Mouse (Mus musculus): ENCODE measurements at regions not wholly inside any gene's neighbourhood (a gene's known extent, or its start where the extent isn't known, plus 50 kb on each side); places are given as distances from the start of the nearest gene placed in this dataset.

- DNase-seq (ENCODE audit: extremely low read depth, low read depth, low spot score): no peak
- no peak overlapping the region for H3K27ac ChIP-seq (replicated peaks; ENCODE audit: insufficient read depth, low read depth, low read length)
- H3K27me3 ChIP-seq (ENCODE audit: control insufficient read depth, insufficient read depth, low read length): no peaks in the 10 kb centered on the region
- TF ChIP-seq CTCF (IDR thresholded peaks at IDR 0.05; ENCODE audit: low read depth, low read length): no peak
- TF ChIP-seq POLR2A (IDR thresholded peaks at IDR 0.05; ENCODE audit: extremely low read depth, insufficient read depth, low read length): no peak
- H3K4me1 ChIP-seq (ENCODE audit: control insufficient read depth, insufficient read depth, low read length): no peaks in the 10 kb centered on the region
- H3K36me3 ChIP-seq (ENCODE audit: control insufficient read depth, insufficient read depth, low read length): no peaks in the 10 kb centered on the region
- H3K79me2 ChIP-seq (ENCODE audit: control insufficient read depth, insufficient read depth, low read length): no peaks in the 10 kb centered on the region
- H3K4me3 ChIP-seq (ENCODE audit: insufficient read depth, low read depth, low read length): no peak overlapping the region
- no peak overlapping the region for H3K9ac ChIP-seq (ENCODE audit: low read depth, low read length)
- 78% methylated on average over 5 of the region's 5 CpGs for WGBS
These were observed 60.8 kb upstream of the Arhgap21 start for GRCm38 (mm10) chr2:21029391-21030010.

GRCm38 (mm10) chr2:21028605-21029004 lies 59.9 kb upstream of the Arhgap21 start:
- H3K79me2 ChIP-seq (ENCODE audit: control insufficient read depth, insufficient read depth, low read length): no peaks in the 10 kb centered on the region
- H3K27me3 ChIP-seq (ENCODE audit: control insufficient read depth, insufficient read depth, low read length): no peaks in the 10 kb centered on the region
- no peak overlapping the region for H3K9ac ChIP-seq (ENCODE audit: low read depth, low read length)
- TF ChIP-seq POLR2A (IDR thresholded peaks at IDR 0.05; ENCODE audit: extremely low read depth, insufficient read depth, low read length): no peak
- no peak for TF ChIP-seq CTCF (IDR thresholded peaks at IDR 0.05; ENCODE audit: low read depth, low read length)
- no peak overlapping the region for H3K27ac ChIP-seq (replicated peaks; ENCODE audit: insufficient read depth, low read depth, low read length)
- H3K36me3 ChIP-seq (ENCODE audit: control insufficient read depth, insufficient read depth, low read length): no peaks in the 10 kb centered on the region
- no peaks in the 10 kb centered on the region for H3K4me1 ChIP-seq (ENCODE audit: control insufficient read depth, insufficient read depth, low read length)
- H3K4me3 ChIP-seq (ENCODE audit: insufficient read depth, low read depth, low read length): no peak overlapping the region
- 38% methylated on average over 2 of the region's 2 CpGs for WGBS
- no peak for DNase-seq (ENCODE audit: extremely low read depth, low read depth, low spot score)

GRCm38 (mm10) chr2:21018535-21018934 lies 49.9 kb upstream of the Arhgap21 start:
- no peak for DNase-seq (ENCODE audit: extremely low read depth, low read depth, low spot score)
- no peaks in the 10 kb centered on the region for H3K79me2 ChIP-seq (ENCODE audit: control insufficient read depth, insufficient read depth, low read length)
- H3K27ac ChIP-seq (replicated peaks; ENCODE audit: insufficient read depth, low read depth, low read length): no peak overlapping the region
- H3K27me3 ChIP-seq (ENCODE audit: control insufficient read depth, insufficient read depth, low read length): no peaks in the 10 kb centered on the region
- H3K4me1 ChIP-seq (ENCODE audit: control insufficient read depth, insufficient read depth, low read length): no peaks in the 10 kb centered on the region
- no peaks in the 10 kb centered on the region for H3K36me3 ChIP-seq (ENCODE audit: control insufficient read depth, insufficient read depth, low read length)
- no peak for TF ChIP-seq CTCF (IDR thresholded peaks at IDR 0.05; ENCODE audit: low read depth, low read length)
- no peak for TF ChIP-seq POLR2A (IDR thresholded peaks at IDR 0.05; ENCODE audit: extremely low read depth, insufficient read depth, low read length)
- H3K9ac ChIP-seq (ENCODE audit: low read depth, low read length): no peak overlapping the region
- WGBS: 84% methylated on average over 1 of the region's 1 CpGs
- no peak overlapping the region for H3K4me3 ChIP-seq (ENCODE audit: insufficient read depth, low read depth, low read length)

Data from liver, adult 2 months (tissue).